Mouse (Mus musculus): ENCODE measurements around the gene Cldn22. TPM values are rescaled to one million over a fixed set of nuclear protein-coding genes. Genes with fewer than 3 reads are reported as not detected.
"Not testable (repeated sequence)": the region's sequence is repeated elsewhere in the genome, so short reads cannot be mapped to it uniquely, and the experiment has no call there.

Cldn22 gene
- polyA plus RNA-seq, 1 experiment from 2014 or later, result not detected

DNA sequence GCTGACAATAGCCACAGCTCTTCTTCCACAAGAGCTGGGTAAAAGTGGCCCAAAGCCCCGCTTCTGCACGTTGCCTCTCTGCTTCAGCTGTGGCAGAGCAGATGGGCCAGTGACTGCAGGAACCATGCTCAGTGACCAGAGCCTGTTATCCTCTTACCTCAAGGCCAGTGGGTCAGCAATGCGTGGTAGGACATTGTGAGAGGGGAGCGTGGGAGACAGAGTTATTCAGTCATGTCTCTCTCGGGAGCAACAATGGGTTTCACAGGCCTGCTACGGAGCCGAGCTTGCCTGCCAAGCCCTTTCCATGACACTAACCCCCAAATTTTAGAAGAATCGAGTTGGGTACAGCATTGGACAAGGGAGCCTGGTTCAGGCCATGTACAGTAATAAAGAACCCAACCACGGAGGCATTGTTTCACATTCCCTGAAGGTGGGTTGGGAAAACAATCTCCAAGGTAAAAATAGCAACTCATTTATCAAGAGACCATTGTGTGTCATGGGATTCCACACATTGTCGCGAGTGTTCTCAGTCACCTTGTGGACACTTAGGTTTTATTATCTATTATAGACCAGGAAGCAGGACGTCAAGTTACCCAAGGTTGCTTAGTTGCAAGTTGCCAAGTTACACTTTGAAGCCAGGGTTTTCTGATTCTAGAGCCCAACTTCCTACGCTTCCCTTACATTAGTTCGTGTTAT lies 14.2 kb upstream of the Cldn22 start:
- Histone ChIP-seq H3K36me3 (no peaks in the 10 kb centered on the region), H3K4me2 (replicated peaks) (no peak overlapping the region), H3K27me3 (no peaks in the 10 kb centered on the region), H3K4me3 (no peak overlapping the region), H3K4me1 (peaks cover 3% of the 10 kb centered on the region; the same call in 1 of the 2 replicates), H3K9ac (no peak overlapping the region), H3K27ac (no peak overlapping the region), H3K9me3 (replicated peaks) (no peaks in the 10 kb centered on the region)
- no peak for ATAC-seq (ENCODE audit: low FRiP score)
- 85% methylated on average over 14 of the region's 14 CpGs for WGBS

- 72% methylated on average over 7 of the region's 7 CpGs for WGBS
- no peak for ATAC-seq (ENCODE audit: low FRiP score)
Measured at GRCm38 (mm10) chr8:47810666-47811015, 13.6 kb upstream of the Cldn22 start.

DNA sequence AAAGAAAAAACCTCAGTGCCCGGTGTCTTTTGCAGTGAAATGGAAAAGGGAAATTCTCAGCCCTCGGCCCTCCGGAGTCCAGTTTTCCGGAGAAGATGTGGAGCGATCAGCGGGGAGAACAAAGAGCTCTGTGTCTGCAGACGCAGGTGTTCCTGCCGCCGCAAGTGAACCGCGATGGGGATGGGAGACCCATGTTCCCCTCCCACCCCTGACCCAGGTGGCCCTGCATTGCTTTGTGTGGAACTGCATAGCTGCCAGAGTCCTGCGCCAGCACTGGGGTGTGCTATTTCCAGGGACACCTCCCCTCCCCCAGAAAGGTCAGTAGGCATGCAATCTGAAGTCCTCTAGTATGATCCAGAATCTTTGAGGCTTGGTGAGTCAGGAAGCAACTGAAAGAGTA lies 13.1 kb upstream of the Cldn22 start:
- 72% methylated on average over 12 of the region's 12 CpGs for WGBS
- no peaks in the 10 kb centered on the region for H3K9me3 ChIP-seq (replicated peaks)
- H3K4me3 ChIP-seq, result no peak overlapping the region
- no peak for ATAC-seq (ENCODE audit: low FRiP score)
- H3K9ac ChIP-seq, result no peak overlapping the region
- no peaks in the 10 kb centered on the region for H3K36me3 ChIP-seq
- H3K4me2 ChIP-seq (replicated peaks), result no peak overlapping the region
- H3K27ac ChIP-seq, result no peak overlapping the region
- peaks cover 3% of the 10 kb centered on the region; the same call in 1 of the 2 replicates for H3K4me1 ChIP-seq
- H3K27me3 ChIP-seq, result no peaks in the 10 kb centered on the region

More at GRCm38 (mm10) chr8:47810666-47811015, 13.6 kb upstream of the Cldn22 start:
- no peak overlapping the region for H3K4me2 ChIP-seq (replicated peaks)
- H3K9me3 ChIP-seq (replicated peaks), result no peaks in the 10 kb centered on the region
- no peaks in the 10 kb centered on the region for H3K27me3 ChIP-seq
- no peak overlapping the region for H3K9ac ChIP-seq
- H3K4me1 ChIP-seq, result peaks cover 3% of the 10 kb centered on the region; the same call in 1 of the 2 replicates
- no peaks in the 10 kb centered on the region for H3K36me3 ChIP-seq
- no peak overlapping the region for H3K4me3 ChIP-seq
- H3K27ac ChIP-seq, result 0 out of 2 replicates have a peak overlapping the region, but pooled peaks have one; percentile 13

GRCm38 (mm10) chr8:47819034-47819433 lies 5.2 kb upstream of the Cldn22 start:
- no peak overlapping the region for H3K4me3 ChIP-seq
- no peak overlapping the region for H3K4me2 ChIP-seq (replicated peaks)
- H3K4me1 ChIP-seq, result no peaks in the 10 kb centered on the region
- H3K9me3 ChIP-seq (replicated peaks), result no peaks in the 10 kb centered on the region
- 91% methylated on average over 8 of the region's 8 CpGs for WGBS
- no peak overlapping the region for H3K9ac ChIP-seq
- no peak overlapping the region for H3K27ac ChIP-seq
- H3K27me3 ChIP-seq, result no peaks in the 10 kb centered on the region
- no peak for ATAC-seq (ENCODE audit: low FRiP score)
- H3K36me3 ChIP-seq, result no peaks in the 10 kb centered on the region

DNA sequence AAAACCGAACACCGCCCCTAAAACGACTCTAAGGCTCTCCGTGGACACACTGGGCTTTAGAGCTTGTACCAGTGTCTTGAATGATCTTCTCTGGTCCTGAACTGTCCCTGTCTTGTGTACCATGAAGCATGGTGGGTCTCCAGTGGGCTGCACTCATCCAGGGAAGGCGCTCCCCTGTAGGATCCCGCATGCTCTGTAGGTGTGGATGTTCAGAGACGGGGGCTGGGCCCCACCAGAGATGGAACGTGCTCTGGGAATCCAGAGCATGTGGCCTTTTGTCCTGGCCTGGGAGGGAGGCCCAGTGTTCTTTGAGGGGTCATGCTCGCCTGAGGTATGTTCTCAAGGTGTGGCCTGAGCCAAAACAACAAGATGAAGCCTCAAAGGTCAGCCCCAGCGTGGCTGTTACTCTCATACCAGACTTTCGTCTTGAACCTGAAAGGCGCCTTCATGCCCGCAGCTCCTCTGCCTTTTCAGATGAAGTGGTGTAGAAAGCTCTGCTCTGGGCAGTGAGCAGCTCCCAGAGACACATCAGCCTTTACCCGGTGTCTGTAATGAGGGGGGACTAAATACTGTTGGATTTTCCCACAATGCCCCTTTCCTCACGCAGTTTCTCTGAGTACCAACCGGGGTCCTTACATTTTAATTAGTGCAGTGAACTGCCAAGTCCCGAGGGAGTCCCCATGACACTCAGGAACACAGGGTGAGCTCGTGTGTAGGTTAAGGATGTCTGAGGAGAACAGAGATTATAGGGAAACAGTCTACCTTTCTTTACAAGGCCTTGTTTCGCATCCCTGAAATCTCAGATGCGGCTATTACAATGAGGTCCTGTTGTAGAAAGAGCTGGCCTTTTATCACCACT lies 3.1 kb upstream of the Cldn22 start:
- H3K27me3 ChIP-seq, result no peaks in the 10 kb centered on the region
- H3K4me3 ChIP-seq, result no peak overlapping the region
- 84% methylated on average over 20 of the region's 20 CpGs for WGBS
- H3K9me3 ChIP-seq (replicated peaks), result no peaks in the 10 kb centered on the region
- no peak overlapping the region for H3K27ac ChIP-seq
- H3K36me3 ChIP-seq, result no peaks in the 10 kb centered on the region
- H3K4me2 ChIP-seq (replicated peaks), result no peak overlapping the region
- H3K4me1 ChIP-seq, result peaks cover 2% of the 10 kb centered on the region; the same call in 1 of the 2 replicates
- no peak for ATAC-seq (ENCODE audit: low FRiP score)
- no peak overlapping the region for H3K9ac ChIP-seq

DNA sequence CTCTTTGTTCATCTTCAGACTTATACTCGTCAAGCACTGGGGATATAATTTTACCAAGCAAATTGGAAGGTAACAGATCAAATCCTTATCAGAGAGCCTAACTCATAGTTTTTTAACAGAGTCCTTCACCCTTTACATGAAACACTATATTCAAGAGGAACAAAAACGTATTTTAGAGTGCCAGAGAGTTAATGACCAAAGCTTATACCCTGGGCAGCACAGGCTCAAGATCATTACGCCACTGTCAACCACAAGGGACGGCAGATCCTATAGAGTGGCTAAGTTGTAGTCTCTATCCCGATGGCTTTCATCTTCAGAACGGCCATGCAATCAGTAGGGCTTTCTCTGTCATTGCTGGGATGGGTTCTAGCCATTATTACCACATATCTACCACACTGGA lies 2.4 kb upstream of the Cldn22 start, which contains the start of gene Cldn24:
Cldn24 (plus strand) TSS at position 301 of the 400 bp plus-strand sequence.
- H3K9me3 ChIP-seq (replicated peaks), result no peaks in the 10 kb centered on the region
- H3K4me1 ChIP-seq, result peaks cover 2% of the 10 kb centered on the region; the same call in 1 of the 2 replicates
- no peaks in the 10 kb centered on the region for H3K27me3 ChIP-seq
- WGBS, result 84% methylated on average over 6 of the region's 6 CpGs
- H3K27ac ChIP-seq, result no peak within 1 kb of the TSS
- H3K4me2 ChIP-seq (replicated peaks), result no peak within 1 kb of the TSS
- H3K4me3 ChIP-seq, result no peak within 1 kb of the TSS
- no peaks in the 10 kb centered on the region for H3K36me3 ChIP-seq
- ATAC-seq (ENCODE audit: low FRiP score), result no peak
- H3K9ac ChIP-seq, result no peak within 1 kb of the TSS

GRCm38 (mm10) chr8:47822541-47822940 lies 1.7 kb upstream of the Cldn22 start:
- H3K27me3 ChIP-seq; H3K9me3 ChIP-seq (replicated peaks); H3K4me3 ChIP-seq; H3K36me3 ChIP-seq; ATAC-seq (ENCODE audit: low FRiP score); H3K4me2 ChIP-seq (replicated peaks); H3K9ac ChIP-seq; H3K27ac ChIP-seq; H3K4me1 ChIP-seq: not testable (repeated sequence)
- WGBS, result 86% methylated on average over 7 of the region's 9 CpGs

- no peak overlapping the region for H3K27ac ChIP-seq
- H3K4me2 ChIP-seq (replicated peaks), result no peak overlapping the region
- H3K4me3 ChIP-seq, result no peak overlapping the region
- no peak for ATAC-seq (ENCODE audit: low FRiP score)
- no peak overlapping the region for H3K9ac ChIP-seq
- no peaks in the 10 kb centered on the region for H3K36me3 ChIP-seq
- no peaks in the 10 kb centered on the region for H3K27me3 ChIP-seq
- WGBS, result 73% methylated on average over 10 of the region's 10 CpGs
- H3K9me3 ChIP-seq (replicated peaks), result no peaks in the 10 kb centered on the region
- peaks cover 6% of the 10 kb centered on the region; the same call in 1 of the 2 replicates for H3K4me1 ChIP-seq
Measured at GRCm38 (mm10) chr8:47823777-47824176, 505 bp upstream of the Cldn22 start.

- Histone ChIP-seq H3K36me3 (no peaks in the 10 kb centered on the region), H3K4me2 (replicated peaks) (no peak overlapping the region), H3K4me3 (no peak overlapping the region), H3K4me1 (peaks cover 6% of the 10 kb centered on the region; the same call in 1 of the 2 replicates), H3K27me3 (no peaks in the 10 kb centered on the region), H3K9ac (no peak overlapping the region), H3K9me3 (replicated peaks) (no peaks in the 10 kb centered on the region), H3K27ac (no peak overlapping the region)
- WGBS, result 59% methylated on average over 5 of the region's 5 CpGs
- no peak for ATAC-seq (ENCODE audit: low FRiP score)
Measured at GRCm38 (mm10) chr8:47825596-47825995, 1.3 kb downstream of the Cldn22 start.

- H3K36me3 ChIP-seq, result no peaks in the 10 kb centered on the region; the same call in 1 of the 2 replicates
- ATAC-seq (ENCODE audit: low FRiP score), result no peak
- no peaks in the 10 kb centered on the region for H3K9me3 ChIP-seq (replicated peaks)
- no peak overlapping the region for H3K27ac ChIP-seq
- peaks cover 6% of the 10 kb centered on the region; the same call in 1 of the 2 replicates for H3K4me1 ChIP-seq
- 83% methylated on average over 9 of the region's 9 CpGs for WGBS
- H3K9ac ChIP-seq, result no peak overlapping the region
- no peak overlapping the region for H3K4me3 ChIP-seq
- no peaks in the 10 kb centered on the region for H3K27me3 ChIP-seq
- no peak overlapping the region for H3K4me2 ChIP-seq (replicated peaks)
Measured at GRCm38 (mm10) chr8:47826911-47827310, 2.6 kb downstream of the Cldn22 start.

GRCm38 (mm10) chr8:47832616-47833015 lies 8.3 kb downstream of the Cldn22 start:
- Histone ChIP-seq H3K4me1 (peaks cover 10% of the 10 kb centered on the region; the same call in 1 of the 2 replicates), H3K4me3 (no peak overlapping the region), H3K27me3 (no peaks in the 10 kb centered on the region), H3K9ac (no peak overlapping the region), H3K27ac (no peak overlapping the region), H3K9me3 (replicated peaks) (no peaks in the 10 kb centered on the region), H3K4me2 (replicated peaks) (no peak overlapping the region), H3K36me3 (peaks cover 4% of the 10 kb centered on the region; the same call in 1 of the 2 replicates)
- ATAC-seq (ENCODE audit: low FRiP score), result no peak
- WGBS, result 86% methylated on average over 6 of the region's 6 CpGs

DNA sequence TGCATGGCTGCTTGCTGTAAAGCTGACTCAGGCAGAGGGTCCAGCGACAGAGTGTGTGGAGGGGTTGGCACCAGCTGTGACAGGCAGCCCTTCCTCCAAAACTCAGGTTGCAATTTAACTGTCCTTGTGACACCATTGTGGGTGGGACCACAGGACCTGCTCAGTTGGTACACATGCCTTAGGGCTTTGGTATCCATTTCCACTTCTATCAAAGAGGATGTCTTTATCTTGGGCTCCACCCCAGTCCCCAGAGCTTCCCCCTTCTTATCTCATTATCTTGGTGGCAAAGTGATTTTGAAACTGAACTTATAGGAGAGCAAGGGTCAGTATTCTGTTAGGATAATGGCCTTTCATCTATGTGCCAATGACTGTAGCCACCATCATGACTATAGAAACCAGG lies 9.7 kb downstream of the Cldn22 start:
- H3K27ac ChIP-seq, result no peak overlapping the region
- H3K4me1 ChIP-seq, result peaks cover 5% of the 10 kb centered on the region; the same call in 1 of the 2 replicates
- WGBS, result 57% methylated on average over 1 of the region's 1 CpGs
- ATAC-seq (ENCODE audit: low FRiP score), result no peak
- no peaks in the 10 kb centered on the region for H3K27me3 ChIP-seq
- H3K4me2 ChIP-seq (replicated peaks), result no peak overlapping the region
- H3K9ac ChIP-seq, result no peak overlapping the region
- H3K36me3 ChIP-seq, result peaks cover 5% of the 10 kb centered on the region; the same call in 1 of the 2 replicates
- no peaks in the 10 kb centered on the region for H3K9me3 ChIP-seq (replicated peaks)
- H3K4me3 ChIP-seq, result no peak overlapping the region

Measured in hindbrain, embryonic 12.5 days (tissue).